Mouse (Mus musculus) CD4-positive, CD25-positive, alpha-beta regulatory T cell, adult 9 weeks (primary cell): ENCODE data around the gene Htatip2. TPM values are rescaled to one million over a fixed set of nuclear protein-coding genes. Genes with fewer than 3 reads are reported as not detected.

Experiments
- polyA plus RNA-seq: library from polyadenylated mRNA; unstranded; fragments of 100-300 nt; shearing (Covaris generic); gene quantifications from one replicate; pipeline ENCODE4 v1.2.1, GENCODE M21; 2017

Gene Htatip2
- polyA plus RNA-seq: 63.4 TPM

GRCm38 (mm10) chr7:49758934-49759571 lies at the start of gene Htatip2:
Htatip2 (plus strand) TSS chr7:49759115.

GRCm38 (mm10) chr7:49778114-49778901 lies 19.4 kb downstream of the Htatip2 start, which contains the start of gene Prmt3:
Prmt3 (plus strand) TSS chr7:49778346.

Other genes starting within 250 kb of the Htatip2 start
- gene Dbx1, start 122.3 kb upstream of the Htatip2 start, polyA plus RNA-seq: not detected
- gene Prmt3, start 19.2 kb downstream of the Htatip2 start, polyA plus RNA-seq: 11.3 TPM
- gene Slc6a5, start 151.0 kb downstream of the Htatip2 start, polyA plus RNA-seq: not detected
- not detected for gene Nell1, start 215.7 kb downstream of the Htatip2 start, polyA plus RNA-seq